Mouse (Mus musculus): ENCODE measurements at regions not wholly inside any gene's neighbourhood (a gene's known extent, or its start where the extent isn't known, plus 50 kb on each side); places are given as distances from the start of the nearest gene placed in this dataset.

DNA sequence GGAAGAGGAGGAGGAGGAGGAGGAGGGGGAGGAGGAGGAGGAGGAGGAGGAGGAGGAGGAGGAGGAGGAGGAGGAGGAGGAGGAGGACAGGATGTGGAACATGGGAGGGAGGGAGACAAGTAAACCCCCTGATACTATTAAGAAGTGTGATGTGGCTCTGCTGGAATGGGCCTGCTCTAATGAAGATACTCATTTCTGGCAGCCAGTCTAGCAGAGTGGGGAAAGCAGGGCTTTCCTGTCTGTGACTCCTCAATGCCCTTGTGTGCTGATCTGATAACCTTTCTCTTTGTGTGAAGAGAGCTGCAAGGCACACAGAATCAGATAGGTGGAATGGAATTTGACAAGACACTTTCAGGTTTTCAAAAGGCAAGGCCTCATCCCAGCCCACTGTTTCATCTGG lies 2704.6 kb upstream of the Gm6569 start:
- TF ChIP-seq CTCF (conservative IDR thresholded peaks at IDR 0.05; ENCODE audit: low read length) (no peak), POU5F1 (IDR thresholded peaks at IDR 0.05; ENCODE audit: borderline replicate concordance, low read length) (no peak)

Measured in E14TG2a.4 (cell line).